Mouse (Mus musculus) midbrain, postnatal 0 days (tissue): ENCODE measurements around the gene 4931409K22Rik. TPM values are rescaled to one million over a fixed set of nuclear protein-coding genes. Genes with fewer than 3 reads are reported as not detected.

Experiments used
- ATAC-seq: fragments of 200-750 bp; cut with Nextera tagmentation; 2 replicates; pipeline ENCODE4 v1.8.0; 2017; ENCODE audit warnings: moderate number of reproducible peaks, mild to moderate bottlenecking, moderate TSS enrichment, moderate library complexity; ENCODE audit not compliant: low FRiP score
- DNase-seq: peaks from one replicate; pipeline ENCODE4 v3.0.0-alpha.2; 2015; ENCODE audit warnings: low spot score
- H3K27ac ChIP-seq: fragments of 300-500 bp; sonication (generic); 2 replicates; pipeline ENCODE4 v1.5.1; 2014; ENCODE audit warnings: low read depth, mild to moderate bottlenecking, low read length, mixed read lengths
- H3K27me3 ChIP-seq: fragments of 300-500 bp; sonication (generic); 2 replicates; pipeline ENCODE4 v1.6.1; 2014; ENCODE audit warnings: low read length, control low read depth, mixed read lengths; ENCODE audit not compliant: insufficient read depth
- H3K36me3 ChIP-seq: fragments of 300-500 bp; sonication (generic); 2 replicates; pipeline ENCODE4 v1.6.1; 2014; ENCODE audit warnings: low read length, control low read depth, mixed read lengths; ENCODE audit not compliant: insufficient read depth
- H3K4me1 ChIP-seq: fragments of 300-500 bp; sonication (generic); 2 replicates; pipeline ENCODE4 v1.6.1; 2014; ENCODE audit warnings: mild to moderate bottlenecking, control low read depth, antibody characterized with exemption, low read length, mixed read lengths; ENCODE audit not compliant: insufficient read depth
- H3K4me2 ChIP-seq: fragments of 300-500 bp; sonication (generic); 2 replicates; pipeline ENCODE4 v1.6.1; 2014; ENCODE audit warnings: low read depth, mild to moderate bottlenecking, low read length, mixed read lengths; ENCODE audit not compliant: poor library complexity, severe bottlenecking
- H3K4me3 ChIP-seq: fragments of 300-500 bp; sonication (generic); 2 replicates; pipeline ENCODE4 v1.5.1; 2014; ENCODE audit warnings: low read depth, mild to moderate bottlenecking, low read length, moderate library complexity
- H3K9ac ChIP-seq: fragments of 300-500 bp; sonication (generic); replicated peaks from 2 replicates; pipeline ENCODE4 v1.6.1; 2014; ENCODE audit warnings: mild to moderate bottlenecking, low read length, moderate library complexity, mixed read lengths; ENCODE audit not compliant: poor library complexity, severe bottlenecking
- H3K9me3 ChIP-seq: fragments of 300-500 bp; sonication (generic); 2 replicates; pipeline ENCODE4 v1.6.1; 2016; ENCODE audit warnings: low read length, control low read depth
- CTCF ChIP-seq: IDR thresholded peaks from 2 replicates; pipeline ENCODE4 v1.5.1; 2016; ENCODE audit warnings: antibody characterized with exemption, mild to moderate bottlenecking
- WGBS: fragments of 180-500 bp; shearing (Covaris S2); extraction: QIAGEN DNeasy Blood & Tissue Kit; methylation state at CpG from one replicate; pipeline ENCODE4 v1.1.7; 2014; 5-methylcytosine and 5-hydroxymethylcytosine counted together
- polyA plus RNA-seq: library from polyadenylated mRNA; unstranded; fragments of >200 nt; fragmentation: Nextera tagmentation; extraction: Ambion mirVana; gene quantifications from 2 replicates; pipeline ENCODE4 v1.2.1, GENCODE M21; 2015
- total RNA-seq: library from RNA; depleted of rRNA; stranded (reverse); fragments of >200 nt; gene quantifications from 2 replicates; pipeline ENCODE4 v1.2.3, GENCODE M21; 2014

4931409K22Rik gene
- total and polyA plus RNA-seq, 2 experiments from 2014 or later: not detected

- Histone ChIP-seq H3K27me3 (no peaks in the 10 kb centered on the region), H3K27ac (peak overlapping the region; percentile 80), H3K9me3 (no peaks in the 10 kb centered on the region), H3K4me2 (peak overlapping the region; percentile 91), H3K4me3 (peak overlapping the region; percentile 65), H3K36me3 (peaks cover 14% of the 10 kb centered on the region; the same call in 1 of the 2 replicates), H3K4me1 (peaks cover 53% of the 10 kb centered on the region; the same call in 1 of the 2 replicates), H3K9ac (peak overlapping the region; percentile 77)
- 14% methylated on average over 8 of the region's 8 CpGs for WGBS
- no peak for ATAC-seq
- no peak for DNase-seq
- no peak for TF ChIP-seq CTCF
Observed at GRCm38 (mm10) chr5:24599137-24599536, 42.5 kb upstream of the 4931409K22Rik start.

GRCm38 (mm10) chr5:24598570-24599006 is 42.0 kb upstream of the 4931409K22Rik start:
- DNase-seq (peak; percentile 56), ATAC-seq (peak; percentile 29; the same call in 1 of the 2 replicates)
- peak; percentile 64 for TF ChIP-seq CTCF
- Histone ChIP-seq H3K9me3 (no peaks in the 10 kb centered on the region), H3K27me3 (no peaks in the 10 kb centered on the region), H3K36me3 (peaks cover 19% of the 10 kb centered on the region), H3K27ac (peak overlapping the region; percentile 80), H3K4me3 (peak overlapping the region; percentile 65), H3K9ac (peak overlapping the region; percentile 77), H3K4me2 (peak overlapping the region; percentile 91), H3K4me1 (peaks cover 47% of the 10 kb centered on the region; the same call in 1 of the 2 replicates)
- under 1% methylated on average over 40 of the region's 41 CpGs for WGBS

GRCm38 (mm10) chr5:24597901-24598569 is 41.4 kb upstream of the 4931409K22Rik start:
- TF ChIP-seq CTCF: no peak
- Histone ChIP-seq H3K36me3 (peaks cover 25% of the 10 kb centered on the region), H3K4me3 (peak overlapping the region; percentile 65), H3K9me3 (no peaks in the 10 kb centered on the region), H3K4me2 (peak overlapping the region; percentile 91), H3K9ac (peak overlapping the region; percentile 77), H3K27ac (peak overlapping the region; percentile 80), H3K4me1 (peaks cover 42% of the 10 kb centered on the region; the same call in 1 of the 2 replicates), H3K27me3 (no peaks in the 10 kb centered on the region)
- DNase-seq (peak; percentile 39), ATAC-seq (peak; percentile 9; the same call in 1 of the 2 replicates)
- 12% methylated on average over 15 of the region's 15 CpGs for WGBS

- H3K4me1 ChIP-seq: peaks cover 36% of the 10 kb centered on the region; the same call in 1 of the 2 replicates
- H3K36me3 ChIP-seq: peaks cover 32% of the 10 kb centered on the region
- peak overlapping the region; percentile 91 for H3K27ac ChIP-seq
- TF ChIP-seq CTCF: peak; percentile 79
- H3K9ac ChIP-seq: peak overlapping the region; percentile 54
- no peaks in the 10 kb centered on the region for H3K9me3 ChIP-seq
- 44% methylated on average over 2 of the region's 2 CpGs for WGBS
- no peaks in the 10 kb centered on the region for H3K27me3 ChIP-seq
- peak overlapping the region; percentile 53 for H3K4me2 ChIP-seq
- DNase-seq (peak; percentile 93), ATAC-seq (peak; percentile 44)
- H3K4me3 ChIP-seq: peak overlapping the region; percentile 23; the same call in 1 of the 2 replicates
Observed at GRCm38 (mm10) chr5:24597221-24597728, 40.7 kb upstream of the 4931409K22Rik start.

- no peak for TF ChIP-seq CTCF
- Histone ChIP-seq H3K4me3 (peak overlapping the region; percentile 23), H3K4me1 (peaks cover 34% of the 10 kb centered on the region; the same call in 1 of the 2 replicates), H3K9ac (peak overlapping the region; percentile 54), H3K27ac (peak overlapping the region; percentile 91), H3K27me3 (no peaks in the 10 kb centered on the region), H3K9me3 (no peaks in the 10 kb centered on the region), H3K4me2 (peak overlapping the region; percentile 53), H3K36me3 (peaks cover 37% of the 10 kb centered on the region)
- ATAC-seq: peak; percentile 55
- WGBS: 2% methylated on average over 11 of the region's 11 CpGs
- peak; percentile 81 for DNase-seq
Observed at GRCm38 (mm10) chr5:24596519-24597171, 40.0 kb upstream of the 4931409K22Rik start.
